Mouse (Mus musculus) urinary bladder, postnatal 4 days (tissue): ENCODE results near the gene Mak.
"Not testable (repeated sequence)": the region's sequence is repeated elsewhere in the genome, so short reads cannot be mapped to it uniquely, and the experiment has no call there.

Source experiments
- DNase-seq, 2 experiments: peaks; one replicate each; pipeline ENCODE4 v3.0.0; 2021 to 2022; ENCODE audit warnings: low spot score in 2 of 2

Mak gene

GRCm38 (mm10) chr13:40998537-40998936 lies 81.0 kb downstream of the Mak start:
- not testable (repeated sequence) for DNase-seq

GRCm38 (mm10) chr13:40994487-40995263 lies 84.8 kb downstream of the Mak start:
- no peak for DNase-seq

- no peak for DNase-seq
Measured at GRCm38 (mm10) chr13:40988418-40988817, 91.1 kb downstream of the Mak start.

GRCm38 (mm10) chr13:40987608-40988303 lies 91.8 kb downstream of the Mak start:
- not testable (repeated sequence) for DNase-seq

- no peak for DNase-seq
Measured at GRCm38 (mm10) chr13:40986081-40986480, 93.4 kb downstream of the Mak start.

- no peak for DNase-seq
Measured at GRCm38 (mm10) chr13:40982759-40983158, 96.7 kb downstream of the Mak start.

- DNase-seq: no peak
Measured at GRCm38 (mm10) chr13:40979321-40979720, 100.2 kb downstream of the Mak start.

- no peak for DNase-seq
Measured at GRCm38 (mm10) chr13:40978652-40979051, 100.9 kb downstream of the Mak start.

GRCm38 (mm10) chr13:40977609-40978008 lies 101.9 kb downstream of the Mak start:
- DNase-seq: no peak
